Mouse (Mus musculus) thymus, postnatal 10 days (tissue): ENCODE data around the gene Fam193a.

Experiments used
- DNase-seq, 2 experiments: peaks; one replicate each; pipeline ENCODE4 v3.0.0; 2021; ENCODE audit warnings: low spot score in 2 of 2

Gene Fam193a

GRCm38 (mm10) chr5:34461294-34461693 lies 91.6 kb downstream of the Fam193a start:
- DNase-seq = no peak

- DNase-seq = no peak
Measured at GRCm38 (mm10) chr5:34461841-34462240, 92.1 kb downstream of the Fam193a start.

- DNase-seq = peak; percentile 12 to 23
Measured at GRCm38 (mm10) chr5:34466079-34466478, 96.3 kb downstream of the Fam193a start.

GRCm38 (mm10) chr5:34466648-34467047 lies 96.9 kb downstream of the Fam193a start:
- no peak for DNase-seq

- DNase-seq = no peak
Measured at GRCm38 (mm10) chr5:34468039-34468775, 98.5 kb downstream of the Fam193a start.

- DNase-seq = no peak
Measured at GRCm38 (mm10) chr5:34480926-34481325, 111.2 kb downstream of the Fam193a start.

- no peak for DNase-seq
Measured at GRCm38 (mm10) chr5:34485731-34486130, 116.0 kb downstream of the Fam193a start.

- no peak for DNase-seq
Measured at GRCm38 (mm10) chr5:34487320-34488090, 117.8 kb downstream of the Fam193a start.

- DNase-seq = no peak
Measured at GRCm38 (mm10) chr5:34488741-34489417, 119.1 kb downstream of the Fam193a start.

- DNase-seq = no peak
Measured at GRCm38 (mm10) chr5:34489418-34489787, 119.7 kb downstream of the Fam193a start.

GRCm38 (mm10) chr5:34496745-34497144 lies 127.0 kb downstream of the Fam193a start:
- DNase-seq = no peak

GRCm38 (mm10) chr5:34500886-34501285 lies 131.2 kb downstream of the Fam193a start:
- DNase-seq = no peak

- no peak for DNase-seq
Measured at GRCm38 (mm10) chr5:34501588-34501987, 131.9 kb downstream of the Fam193a start.

- no peak for DNase-seq
Measured at GRCm38 (mm10) chr5:34502411-34502810, 132.7 kb downstream of the Fam193a start.

GRCm38 (mm10) chr5:34502821-34503220 lies 133.1 kb downstream of the Fam193a start:
- DNase-seq = no peak

- DNase-seq = no peak
Measured at GRCm38 (mm10) chr5:34512486-34512885, 142.8 kb downstream of the Fam193a start.

GRCm38 (mm10) chr5:34513466-34514217 lies 143.9 kb downstream of the Fam193a start, which contains the start of gene Tnip2:
Gene Tnip2 (minus strand): TSS chr5:34513991.
- peak; percentile 91 to 93 for DNase-seq

GRCm38 (mm10) chr5:34514218-34514566 lies 144.5 kb downstream of the Fam193a start:
- DNase-seq = no peak

GRCm38 (mm10) chr5:34515096-34515495 lies 145.4 kb downstream of the Fam193a start:
- DNase-seq = no peak

GRCm38 (mm10) chr5:34517913-34518312 lies 148.2 kb downstream of the Fam193a start:
- peak; percentile 76 to 91 for DNase-seq

- no peak for DNase-seq
Measured at GRCm38 (mm10) chr5:34519389-34519910, 149.7 kb downstream of the Fam193a start.
